Mouse (Mus musculus) heart, adult 2 months (tissue): ENCODE data around the gene Naaladl2.

ENCODE experiments used
- CTCF ChIP-seq: fragments of 200-600 bp; IDR thresholded peaks from 2 replicates; pipeline ENCODE4 v1.8.1; 2022; ENCODE audit warnings: antibody characterized with exemption, mild to moderate bottlenecking, moderate library complexity
- POLR2A ChIP-seq: fragments of 200-500 bp; IDR thresholded peaks from 2 replicates; pipeline ENCODE4 v1.6.1; 2011; ENCODE audit warnings: mild to moderate bottlenecking, low read depth, low read length, control low read depth; ENCODE audit not compliant: insufficient read depth

- TF ChIP-seq POLR2A: no peak
- TF ChIP-seq CTCF: no peak
These were observed 361.1 kb downstream of the Naaladl2 start for GRCm38 (mm10) chr3:24782784-24783461.
